Mouse (Mus musculus): ENCODE data around the gene Ttll1.

DNA sequence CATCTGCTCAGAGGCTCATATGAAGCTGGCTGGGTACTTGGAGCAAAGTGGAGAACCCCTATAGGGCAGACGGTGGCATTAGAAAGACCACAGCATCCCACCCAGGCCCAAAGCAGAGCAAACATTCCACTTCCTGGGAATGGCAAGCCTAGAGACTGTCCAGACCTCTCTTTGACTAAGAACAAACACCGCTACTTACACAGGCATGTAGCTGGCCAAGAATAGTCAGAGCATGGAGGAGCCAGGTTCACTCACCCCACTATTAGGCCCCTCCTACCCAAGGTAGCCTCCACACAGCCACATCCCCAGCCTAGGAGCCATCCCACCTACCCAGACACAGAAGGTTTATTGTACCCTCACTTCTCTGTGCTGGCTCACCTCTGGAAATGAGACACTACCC, 64.8 kb downstream of the Ttll1 start:
- no peak for TF ChIP-seq CTCF (conservative IDR thresholded peaks at IDR 0.05 in 1 of 2, IDR thresholded peaks at IDR 0.05 in 1 of 2; ENCODE audit: low read depth in 2 of 2, low read length in 2 of 2)
- TF ChIP-seq CHD1 (IDR thresholded peaks at IDR 0.05; ENCODE audit: low read depth, low read length): no peak
- TF ChIP-seq POLR2AphosphoS2 (IDR thresholded peaks at IDR 0.05; ENCODE audit: low read depth, low read length): no peak
